Mouse (Mus musculus) midbrain, postnatal 0 days (tissue): Measurements from ENCODE around the gene Ccl3. TPM values are rescaled to one million over a fixed set of nuclear protein-coding genes. Genes with fewer than 3 reads are reported as not detected.

Source experiments
- ATAC-seq: fragments of 200-750 bp; cut with Nextera tagmentation; 2 replicates; pipeline ENCODE4 v1.8.0; 2017; ENCODE audit warnings: moderate number of reproducible peaks, mild to moderate bottlenecking, moderate TSS enrichment, moderate library complexity; ENCODE audit not compliant: low FRiP score
- DNase-seq: peaks from one replicate; pipeline ENCODE4 v3.0.0-alpha.2; 2015; ENCODE audit warnings: low spot score
- H3K27ac ChIP-seq: fragments of 300-500 bp; sonication (generic); 2 replicates; pipeline ENCODE4 v1.5.1; 2014; ENCODE audit warnings: low read depth, mild to moderate bottlenecking, low read length, mixed read lengths
- H3K27me3 ChIP-seq: fragments of 300-500 bp; sonication (generic); 2 replicates; pipeline ENCODE4 v1.6.1; 2014; ENCODE audit warnings: low read length, control low read depth, mixed read lengths; ENCODE audit not compliant: insufficient read depth
- H3K36me3 ChIP-seq: fragments of 300-500 bp; sonication (generic); 2 replicates; pipeline ENCODE4 v1.6.1; 2014; ENCODE audit warnings: low read length, control low read depth, mixed read lengths; ENCODE audit not compliant: insufficient read depth
- H3K4me1 ChIP-seq: fragments of 300-500 bp; sonication (generic); 2 replicates; pipeline ENCODE4 v1.6.1; 2014; ENCODE audit warnings: mild to moderate bottlenecking, control low read depth, antibody characterized with exemption, low read length, mixed read lengths; ENCODE audit not compliant: insufficient read depth
- H3K4me2 ChIP-seq: fragments of 300-500 bp; sonication (generic); 2 replicates; pipeline ENCODE4 v1.6.1; 2014; ENCODE audit warnings: low read depth, mild to moderate bottlenecking, low read length, mixed read lengths; ENCODE audit not compliant: poor library complexity, severe bottlenecking
- H3K4me3 ChIP-seq: fragments of 300-500 bp; sonication (generic); 2 replicates; pipeline ENCODE4 v1.5.1; 2014; ENCODE audit warnings: low read depth, mild to moderate bottlenecking, low read length, moderate library complexity
- H3K9ac ChIP-seq: fragments of 300-500 bp; sonication (generic); replicated peaks from 2 replicates; pipeline ENCODE4 v1.6.1; 2014; ENCODE audit warnings: mild to moderate bottlenecking, low read length, moderate library complexity, mixed read lengths; ENCODE audit not compliant: poor library complexity, severe bottlenecking
- H3K9me3 ChIP-seq: fragments of 300-500 bp; sonication (generic); 2 replicates; pipeline ENCODE4 v1.6.1; 2016; ENCODE audit warnings: low read length, control low read depth
- CTCF ChIP-seq: IDR thresholded peaks from 2 replicates; pipeline ENCODE4 v1.5.1; 2016; ENCODE audit warnings: antibody characterized with exemption, mild to moderate bottlenecking
- WGBS: fragments of 180-500 bp; shearing (Covaris S2); extraction: QIAGEN DNeasy Blood & Tissue Kit; methylation state at CpG from one replicate; pipeline ENCODE4 v1.1.7; 2014; 5-methylcytosine and 5-hydroxymethylcytosine counted together
- polyA plus RNA-seq: library from polyadenylated mRNA; unstranded; fragments of >200 nt; fragmentation: Nextera tagmentation; extraction: Ambion mirVana; gene quantifications from 2 replicates; pipeline ENCODE4 v1.2.1, GENCODE M21; 2015
- total RNA-seq: library from RNA; depleted of rRNA; stranded (reverse); fragments of >200 nt; gene quantifications from 2 replicates; pipeline ENCODE4 v1.2.3, GENCODE M21; 2014

Ccl3 gene
- total and polyA plus RNA-seq, 2 experiments from 2014 or later = 1.2 to 5.3 TPM

DNA sequence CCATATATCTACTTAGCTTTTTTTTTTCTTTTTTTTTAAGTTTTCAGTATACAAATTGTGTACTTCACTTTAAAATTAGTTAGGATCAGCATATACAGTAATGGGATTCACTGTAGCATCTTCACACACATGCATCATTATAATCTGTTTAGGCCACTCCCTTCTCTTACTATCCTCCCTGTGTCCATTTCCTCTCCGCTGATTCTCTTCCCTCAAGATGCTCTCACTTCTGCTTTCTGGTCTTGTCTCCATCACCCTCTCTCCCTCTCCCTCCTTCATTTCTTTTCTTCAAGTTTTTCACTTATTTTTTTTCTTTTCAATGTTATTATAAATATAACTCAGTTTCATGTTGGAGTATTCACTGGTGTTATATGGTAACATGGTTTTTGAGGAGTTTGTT lies 30.1 kb downstream of the Ccl3 start:
- WGBS = 94% methylated on average over 1 of the region's 1 CpGs

DNA sequence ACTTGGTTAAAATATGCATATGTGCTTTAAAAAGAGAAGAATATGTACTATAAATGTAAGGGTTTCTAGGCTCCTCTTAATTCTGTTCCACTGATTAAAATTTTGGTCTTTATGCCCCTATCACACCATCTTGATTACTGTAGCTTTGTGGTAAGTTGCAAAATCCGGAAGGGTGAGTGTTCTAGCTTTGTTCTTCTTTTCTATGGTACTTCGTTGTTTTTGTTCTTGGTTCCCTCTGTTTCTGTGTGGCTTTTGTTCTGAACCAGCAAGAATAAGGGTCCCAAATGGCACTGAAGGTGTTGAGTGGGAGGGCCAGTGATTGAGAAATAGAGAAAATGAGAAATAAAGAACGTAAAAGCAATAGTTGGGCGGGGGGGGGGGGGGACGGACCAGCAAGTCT lies 30.9 kb downstream of the Ccl3 start:
- WGBS = 70% methylated on average over 5 of the region's 5 CpGs
- no peaks in the 10 kb centered on the region for H3K9me3 ChIP-seq
- H3K4me2 ChIP-seq = no peak overlapping the region
- no peak for ATAC-seq
- no peak for TF ChIP-seq CTCF
- no peak overlapping the region for H3K27ac ChIP-seq
- DNase-seq = no peak
- no peak overlapping the region for H3K4me3 ChIP-seq
- H3K9ac ChIP-seq = no peak overlapping the region
- H3K36me3 ChIP-seq = no peaks in the 10 kb centered on the region
- H3K27me3 ChIP-seq = no peaks in the 10 kb centered on the region
- no peaks in the 10 kb centered on the region for H3K4me1 ChIP-seq

More for the DNA sequence above, 30.1 kb downstream of the Ccl3 start:
- H3K9me3 ChIP-seq = no peaks in the 10 kb centered on the region
- DNase-seq (no peak), ATAC-seq (no peak)
- H3K36me3 ChIP-seq = no peaks in the 10 kb centered on the region
- no peak overlapping the region for H3K4me3 ChIP-seq
- no peaks in the 10 kb centered on the region for H3K4me1 ChIP-seq
- H3K4me2 ChIP-seq = no peak overlapping the region
- no peak overlapping the region for H3K9ac ChIP-seq
- no peaks in the 10 kb centered on the region for H3K27me3 ChIP-seq
- no peak for TF ChIP-seq CTCF
- H3K27ac ChIP-seq = no peak overlapping the region

DNA sequence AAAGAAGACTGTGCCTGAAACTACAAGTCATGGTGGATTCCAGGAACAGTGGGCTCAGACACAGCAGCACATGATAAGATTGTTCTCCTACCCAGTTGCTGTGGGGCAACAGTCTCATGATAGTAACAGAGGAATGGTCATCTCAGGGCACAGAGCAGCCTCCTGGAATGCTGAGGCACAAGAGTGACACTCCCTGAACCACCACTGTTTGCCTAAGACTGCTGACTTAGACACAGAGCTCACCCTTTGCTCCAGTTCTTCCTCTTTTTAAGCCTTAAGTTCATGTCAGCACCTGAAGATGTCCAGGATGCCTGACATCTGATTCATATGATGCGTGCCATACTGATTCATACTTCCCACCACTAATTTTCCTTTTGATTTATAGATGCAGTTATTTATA lies 32.6 kb downstream of the Ccl3 start:
- no peak for TF ChIP-seq CTCF
- H3K9ac ChIP-seq = no peak overlapping the region
- WGBS = 91% methylated on average over 1 of the region's 1 CpGs

DNA sequence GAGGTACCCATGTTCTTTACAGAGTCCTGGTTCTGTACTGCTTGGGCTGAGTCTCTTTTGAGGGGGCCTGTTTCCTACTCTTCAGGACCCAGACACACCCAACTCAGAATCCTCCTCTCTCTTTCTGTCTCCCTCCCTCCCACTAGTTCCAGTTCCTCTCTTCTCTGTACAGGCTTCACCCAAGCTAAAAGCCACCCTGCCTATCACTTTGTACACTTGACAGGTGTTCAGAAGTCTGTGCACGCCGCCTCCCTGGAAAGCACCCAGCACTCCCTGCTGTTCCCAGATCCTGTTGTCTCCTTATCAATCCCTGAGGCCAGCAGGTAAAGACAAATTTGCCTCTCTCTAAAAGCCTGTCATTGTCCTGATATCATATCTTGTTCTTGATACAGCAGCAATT lies 38.3 kb downstream of the Ccl3 start:
- H3K27me3 ChIP-seq = no peaks in the 10 kb centered on the region
- TF ChIP-seq CTCF = no peak
- H3K4me3 ChIP-seq = no peak overlapping the region
- DNase-seq (no peak), ATAC-seq (no peak)
- 80% methylated on average over 2 of the region's 2 CpGs for WGBS
- H3K9me3 ChIP-seq = no peaks in the 10 kb centered on the region
- no peak overlapping the region for H3K27ac ChIP-seq
- no peaks in the 10 kb centered on the region for H3K4me1 ChIP-seq
- no peak overlapping the region for H3K4me2 ChIP-seq
- no peaks in the 10 kb centered on the region for H3K36me3 ChIP-seq
- no peak overlapping the region for H3K9ac ChIP-seq

More for the DNA sequence above, 32.6 kb downstream of the Ccl3 start:
- no peaks in the 10 kb centered on the region for H3K36me3 ChIP-seq
- H3K27me3 ChIP-seq = no peaks in the 10 kb centered on the region
- DNase-seq = no peak
- H3K9me3 ChIP-seq = no peaks in the 10 kb centered on the region
- H3K4me1 ChIP-seq = no peaks in the 10 kb centered on the region
- H3K4me2 ChIP-seq = no peak overlapping the region
- no peak for ATAC-seq
- no peak overlapping the region for H3K27ac ChIP-seq
- no peak overlapping the region for H3K4me3 ChIP-seq

GRCm38 (mm10) chr11:83606396-83606795 lies 42.8 kb downstream of the Ccl3 start:
- Histone ChIP-seq H3K4me2 (no peak overlapping the region), H3K4me3 (no peak overlapping the region), H3K4me1 (no peaks in the 10 kb centered on the region), H3K9ac (no peak overlapping the region), H3K27ac (no peak overlapping the region), H3K36me3 (no peaks in the 10 kb centered on the region), H3K27me3 (no peaks in the 10 kb centered on the region), H3K9me3 (no peaks in the 10 kb centered on the region)
- 58% methylated on average over 1 of the region's 1 CpGs for WGBS
- no peak for DNase-seq
- ATAC-seq = no peak
- TF ChIP-seq CTCF = no peak

DNA sequence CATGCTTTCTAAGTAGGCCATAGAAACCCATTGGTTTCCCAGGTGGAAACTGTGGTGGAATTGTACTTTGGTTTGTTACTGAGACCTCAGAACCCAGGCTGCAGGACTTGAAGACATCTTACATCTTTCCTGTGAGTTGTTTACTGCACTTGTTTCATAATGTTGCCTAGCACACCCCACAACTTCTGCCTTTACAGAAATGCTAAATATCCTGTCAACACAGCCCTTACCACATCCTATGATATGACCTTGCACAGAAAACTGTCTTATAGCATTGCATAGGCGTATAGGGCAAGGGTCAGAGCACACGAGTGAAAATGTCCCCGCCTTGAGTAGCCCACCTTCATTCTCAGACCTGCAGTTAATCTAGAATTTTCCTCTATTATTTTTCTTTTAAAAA lies 43.6 kb downstream of the Ccl3 start:
- H3K9ac ChIP-seq = no peak overlapping the region
- no peaks in the 10 kb centered on the region for H3K9me3 ChIP-seq
- H3K4me3 ChIP-seq = no peak overlapping the region
- WGBS = 93% methylated on average over 3 of the region's 3 CpGs
- no peaks in the 10 kb centered on the region for H3K36me3 ChIP-seq
- H3K27ac ChIP-seq = no peak overlapping the region
- no peaks in the 10 kb centered on the region for H3K4me1 ChIP-seq
- H3K27me3 ChIP-seq = no peaks in the 10 kb centered on the region
- no peak overlapping the region for H3K4me2 ChIP-seq
- ATAC-seq (no peak), DNase-seq (no peak)
- TF ChIP-seq CTCF = no peak
